Mouse (Mus musculus) intestine, postnatal 0 days (tissue): ENCODE results near the gene 4930402H24Rik. TPM values are rescaled to one million over a fixed set of nuclear protein-coding genes. Genes with fewer than 3 reads are reported as not detected.

ENCODE experiments used
- ATAC-seq: fragments of 200-750 bp; cut with Nextera tagmentation; 2 replicates; pipeline ENCODE4 v1.8.0; 2017; ENCODE audit warnings: mild to moderate bottlenecking, moderate TSS enrichment, moderate library complexity
- H3K27ac ChIP-seq: fragments of 300-500 bp; sonication (generic); 2 replicates; pipeline ENCODE4 v1.5.1; 2014; ENCODE audit warnings: mild to moderate bottlenecking, low read depth, low read length, moderate library complexity
- H3K27me3 ChIP-seq: fragments of 300-500 bp; sonication (generic); replicated peaks from 2 replicates; pipeline ENCODE4 v1.6.1; 2014; ENCODE audit warnings: low read length, mixed read lengths; ENCODE audit not compliant: control insufficient read depth, insufficient read depth
- H3K36me3 ChIP-seq: fragments of 300-500 bp; sonication (generic); 2 replicates; pipeline ENCODE4 v1.6.1; 2014; ENCODE audit warnings: mild to moderate bottlenecking, moderate library complexity; ENCODE audit not compliant: control insufficient read depth, insufficient read depth
- H3K4me1 ChIP-seq: fragments of 300-500 bp; sonication (generic); replicated peaks from 2 replicates; pipeline ENCODE4 v1.6.1; 2014; ENCODE audit warnings: antibody characterized with exemption, low read length, mixed read lengths; ENCODE audit not compliant: control insufficient read depth, insufficient read depth
- H3K4me2 ChIP-seq: fragments of 300-500 bp; sonication (generic); replicated peaks from 2 replicates; pipeline ENCODE4 v1.6.1; 2014; ENCODE audit warnings: low read depth, mild to moderate bottlenecking, moderate library complexity
- H3K4me3 ChIP-seq: fragments of 300-500 bp; sonication (generic); 2 replicates; pipeline ENCODE4 v1.5.1; 2014; ENCODE audit warnings: low read depth, low read length
- H3K9ac ChIP-seq: fragments of 300-500 bp; sonication (generic); 2 replicates; pipeline ENCODE4 v1.6.1; 2014; ENCODE audit warnings: mild to moderate bottlenecking, low read depth, low read length
- H3K9me3 ChIP-seq: fragments of 300-500 bp; sonication (generic); 2 replicates; pipeline ENCODE4 v1.6.1; 2016; ENCODE audit warnings: mixed run types; ENCODE audit not compliant: control insufficient read depth
- CTCF ChIP-seq: sonication (generic); IDR thresholded peaks from 2 replicates; pipeline ENCODE4 v1.5.1; 2016; ENCODE audit warnings: low read depth, mild to moderate bottlenecking, control low read depth, antibody characterized with exemption, moderate library complexity
- WGBS: fragments of 180-500 bp; shearing (Covaris S2); extraction: QIAGEN DNeasy Blood & Tissue Kit; methylation state at CpG from one replicate; pipeline ENCODE4 v1.1.7; 2014; 5-methylcytosine and 5-hydroxymethylcytosine counted together
- polyA plus RNA-seq: library from polyadenylated mRNA; unstranded; fragments of >200 nt; fragmentation: Nextera tagmentation; extraction: Ambion mirVana; gene quantifications from 2 replicates; pipeline ENCODE4 v1.2.1, GENCODE M21; 2015

The 4930402H24Rik gene
- polyA plus RNA-seq, 1 experiment from 2014 or later: 9.0 TPM

GRCm38 (mm10) chr2:130776610-130777009 is 129.6 kb downstream of the 4930402H24Rik start:
- Histone ChIP-seq H3K27me3 (no peaks in the 10 kb centered on the region), H3K4me3 (no peak overlapping the region), H3K9me3 (no peaks in the 10 kb centered on the region), H3K27ac (no peak overlapping the region), H3K36me3 (peaks cover 31% of the 10 kb centered on the region), H3K4me2 (no peak overlapping the region), H3K9ac (no peak overlapping the region), H3K4me1 (no peaks in the 10 kb centered on the region)
- WGBS: 71% methylated on average over 7 of the region's 7 CpGs
- no peak for ATAC-seq
- no peak for TF ChIP-seq CTCF

- H3K27me3 ChIP-seq: no peaks in the 10 kb centered on the region
- no peak overlapping the region for H3K27ac ChIP-seq
- no peaks in the 10 kb centered on the region for H3K4me1 ChIP-seq
- no peak overlapping the region for H3K9ac ChIP-seq
- TF ChIP-seq CTCF: peak; percentile 55
- no peak overlapping the region for H3K4me3 ChIP-seq
- H3K4me2 ChIP-seq: no peak overlapping the region
- peaks cover 67% of the 10 kb centered on the region for H3K36me3 ChIP-seq
- WGBS: 73% methylated on average over 2 of the region's 2 CpGs
- no peak for ATAC-seq
- H3K9me3 ChIP-seq: no peaks in the 10 kb centered on the region
Observed at GRCm38 (mm10) chr2:130767483-130767882, 138.7 kb downstream of the 4930402H24Rik start.

- no peak overlapping the region for H3K4me2 ChIP-seq
- H3K27ac ChIP-seq: no peak overlapping the region
- H3K9me3 ChIP-seq: no peaks in the 10 kb centered on the region
- H3K4me3 ChIP-seq: no peak overlapping the region
- no peak overlapping the region for H3K9ac ChIP-seq
- ATAC-seq: no peak
- H3K27me3 ChIP-seq: no peaks in the 10 kb centered on the region
- no peak for TF ChIP-seq CTCF
- H3K4me1 ChIP-seq: no peaks in the 10 kb centered on the region
- WGBS: 93% methylated on average over 3 of the region's 3 CpGs
- H3K36me3 ChIP-seq: peaks cover 67% of the 10 kb centered on the region
Observed at GRCm38 (mm10) chr2:130765396-130765795, 140.8 kb downstream of the 4930402H24Rik start.

GRCm38 (mm10) chr2:130760876-130761275 is 145.3 kb downstream of the 4930402H24Rik start:
- Histone ChIP-seq H3K4me1 (no peaks in the 10 kb centered on the region), H3K27ac (no peak overlapping the region), H3K9ac (no peak overlapping the region), H3K36me3 (peaks cover 44% of the 10 kb centered on the region), H3K27me3 (no peaks in the 10 kb centered on the region), H3K4me3 (no peak overlapping the region), H3K4me2 (no peak overlapping the region), H3K9me3 (no peaks in the 10 kb centered on the region)
- WGBS: 78% methylated on average over 6 of the region's 6 CpGs
- no peak for TF ChIP-seq CTCF
- ATAC-seq: no peak

- H3K27me3 ChIP-seq: no peaks in the 10 kb centered on the region
- no peak overlapping the region for H3K4me3 ChIP-seq
- H3K4me1 ChIP-seq: no peaks in the 10 kb centered on the region
- no peaks in the 10 kb centered on the region for H3K9me3 ChIP-seq
- H3K4me2 ChIP-seq: no peak overlapping the region
- no peak overlapping the region for H3K9ac ChIP-seq
- TF ChIP-seq CTCF: peak; percentile 19; the same call in 1 of the 2 replicates
- 62% methylated on average over 7 of the region's 7 CpGs for WGBS
- ATAC-seq: no peak
- H3K36me3 ChIP-seq: 0 out of 2 replicates have a peak, but pooled peaks cover 6% of the 10 kb centered on the region
- no peak overlapping the region for H3K27ac ChIP-seq
Observed at GRCm38 (mm10) chr2:130755061-130755607, 151.1 kb downstream of the 4930402H24Rik start.

- Histone ChIP-seq H3K4me2 (no peak overlapping the region), H3K4me1 (no peaks in the 10 kb centered on the region), H3K9ac (no peak overlapping the region), H3K4me3 (no peak overlapping the region), H3K9me3 (no peaks in the 10 kb centered on the region), H3K36me3 (0 out of 2 replicates have a peak, but pooled peaks cover 6% of the 10 kb centered on the region), H3K27me3 (no peaks in the 10 kb centered on the region), H3K27ac (no peak overlapping the region)
- WGBS: 93% methylated on average over 3 of the region's 3 CpGs
- TF ChIP-seq CTCF: no peak
- ATAC-seq: no peak
Observed at GRCm38 (mm10) chr2:130754596-130754995, 151.6 kb downstream of the 4930402H24Rik start.
